Mouse (Mus musculus) megakaryocyte, embryonic 14.5 days (primary cell): ENCODE data around the gene Zdhhc6.

Source experiments
- FLI1 ChIP-seq: IDR thresholded peaks from 2 replicates; pipeline ENCODE4 v1.6.1; 2012; ENCODE audit warnings: low read length, inconsistent platforms, mixed read lengths
- GATA1 ChIP-seq: IDR thresholded peaks from 3 replicates; pipeline ENCODE4 v1.6.1; 2012; ENCODE audit warnings: mixed read lengths, low read length, inconsistent platforms, borderline replicate concordance

GRCm38 (mm10) chr19:55297961-55298360, 17.9 kb downstream of the Zdhhc6 start:
- TF ChIP-seq GATA1 (no peak), FLI1 (no peak)
